10 mouse cellular contexts compared by ENCODE assay signal in the genomic region with DNA sequence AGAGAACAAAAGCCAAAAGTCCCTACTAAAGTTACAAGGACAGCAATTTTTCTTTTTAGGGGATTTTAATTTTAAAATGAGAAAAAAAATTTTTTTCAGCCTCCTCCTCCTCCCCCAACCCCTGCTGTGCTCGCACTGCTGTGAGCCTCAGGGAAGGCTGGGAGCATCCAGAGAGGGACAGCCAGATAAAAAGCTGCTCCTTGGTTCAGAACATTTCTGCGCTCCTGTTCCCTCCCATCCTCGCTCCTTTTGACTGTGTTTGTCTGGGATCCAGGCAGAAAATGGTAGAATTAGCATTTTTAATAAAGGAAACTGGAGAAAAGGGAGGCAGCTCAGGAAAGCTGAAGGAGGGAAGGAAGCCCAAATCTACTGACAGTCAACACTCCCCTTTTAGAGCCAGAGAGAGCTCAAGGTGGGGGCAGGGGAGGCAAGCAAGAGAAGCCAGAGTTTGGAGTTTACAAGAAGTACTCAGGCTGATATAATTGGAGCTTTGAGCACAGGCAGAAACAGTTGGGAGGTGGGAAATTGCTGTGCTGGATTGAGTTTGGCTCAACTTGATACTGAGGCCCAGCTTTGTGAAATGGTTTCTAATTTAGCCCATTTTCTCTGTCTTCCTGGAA.
DNase-seq lines count a peak whose midpoint lies in the region; ATAC-seq lines count a peak whose summit lies in the region.
"Had no signal": no experiment of that assay in that cellular context is flagged by ENCODE, and none has a peak within 500 bp of the region (broad histone marks: within the 10 kb centered on the region; RNA-seq: fewer than 3 reads in every experiment).

No protein-coding gene starts in this region.

- H3K36me3 ChIP-seq in forebrain, embryonic 12.5 days (replicated peaks): no peaks in the 10 kb centered on the region
- H3K36me3 ChIP-seq in midbrain, embryonic 11.5 days (ENCODE audit: control insufficient read depth, insufficient read depth, low read length): no peaks in the 10 kb centered on the region

- no peaks in the 10 kb centered on the region for H3K9me3 ChIP-seq in forebrain, embryonic 12.5 days
- H3K9me3 ChIP-seq in midbrain, embryonic 11.5 days (ENCODE audit: control insufficient read depth, low read length): no peaks in the 10 kb centered on the region

- peaks cover 42% of the 10 kb centered on the region for H3K4me1 ChIP-seq in forebrain, embryonic 12.5 days
- H3K4me1 ChIP-seq in midbrain, embryonic 11.5 days (ENCODE audit: control insufficient read depth, insufficient read depth, low read length): peaks cover 38% of the 10 kb centered on the region

- H3K4me2 ChIP-seq in forebrain, embryonic 12.5 days: peak overlapping the region; percentile 1; the same call in 1 of the 2 replicates
- no peak overlapping the region for H3K4me2 ChIP-seq in midbrain, embryonic 11.5 days

- no peak overlapping the region for H3K4me3 ChIP-seq in forebrain, embryonic 12.5 days (replicated peaks)
- H3K4me3 ChIP-seq in midbrain, embryonic 11.5 days (ENCODE audit: low read depth, low read length): no peak overlapping the region

- peak; percentile 30 for DNase-seq in cerebellum, adult 9-11 months
- DNase-seq in layer of hippocampus, adult 11-12 months (ENCODE audit: low spot score): peak; percentile 57
- peak; percentile 87 for DNase-seq in midbrain, embryonic 11.5 days (ENCODE audit: low spot score, missing footprints)
- no peak for DNase-seq in adrenal gland, postnatal 14 days
- no peak for DNase-seq in thymus, postnatal 0 days (ENCODE audit: low spot score)
- DNase-seq in kidney, adult 18-20 months: no peak
- DNase-seq: adrenal gland, postnatal 25 days had no signal

- ATAC-seq in forebrain, embryonic 12.5 days (ENCODE audit: low FRiP score): peak; percentile 66
- no peak for ATAC-seq in midbrain, embryonic 11.5 days (ENCODE audit: low FRiP score)
- no peak for ATAC-seq in megakaryocyte-erythroid progenitor cell, adult 5-6 weeks (replicated peaks; ENCODE audit: low FRiP score, low TSS enrichment, poor library complexity, severe bottlenecking)
- ATAC-seq: intestine, embryonic 16.5 days had no signal

- peak overlapping the region; percentile 81 for H3K27ac ChIP-seq in forebrain, embryonic 12.5 days
- H3K27ac ChIP-seq in midbrain, embryonic 11.5 days (ENCODE audit: low read depth, low read length): peak overlapping the region; percentile 67

- H3K27me3 ChIP-seq in forebrain, embryonic 12.5 days: no peaks in the 10 kb centered on the region
- no peaks in the 10 kb centered on the region for H3K27me3 ChIP-seq in midbrain, embryonic 11.5 days (ENCODE audit: control insufficient read depth, insufficient read depth, low read length)

- 0% methylated on average over 3 of the region's 3 CpGs for WGBS in forebrain, embryonic 12.5 days
- 9% methylated on average over 3 of the region's 3 CpGs for WGBS in midbrain, embryonic 11.5 days

- H3K9ac ChIP-seq in forebrain, embryonic 12.5 days: no peak overlapping the region
- 0 out of 2 replicates have a peak overlapping the region, but pooled peaks have one; percentile 40 for H3K9ac ChIP-seq in midbrain, embryonic 11.5 days (ENCODE audit: low read length)

Comparison
In these comparisons a context has a peak if more than half of its experiments do, and no peak if none do; other contexts are left out.
1. DNase-seq: peak in cerebellum, adult 9-11 months (single experiment), layer of hippocampus, adult 11-12 months (single experiment) and midbrain, embryonic 11.5 days (single experiment); none in adrenal gland, postnatal 14 days (single experiment), thymus, postnatal 0 days (single experiment) and kidney, adult 18-20 months (single experiment).